Mouse (Mus musculus): ENCODE data around the gene Syt3.

- TF ChIP-seq POLR2A (IDR thresholded peaks at IDR 0.05; ENCODE audit: insufficient read depth, low read length) = no peak
- TF ChIP-seq CTCF (IDR thresholded peaks at IDR 0.05; ENCODE audit: low read depth, low read length) = no peak
- no peak for TF ChIP-seq EP300 (IDR thresholded peaks at IDR 0.05; ENCODE audit: insufficient read depth, low read depth, low read length)
Observed at GRCm38 (mm10) chr7:44445528-44445923, 61.6 kb downstream of the Syt3 start.

Measured in ES-Bruce4 (cell line).